Mouse (Mus musculus) T-helper 2 cell (primary cell): ENCODE results near the gene Borcs6.

ENCODE experiments used
- in situ Hi-C: fragments of 300-600 bp; cut with MboI, MseI; formaldehyde crosslinking; loops from one replicate; pipeline ENCODE4 v1.15.1; 2025; ENCODE audit warnings: high pct_unique_total_duplicates

Gene Borcs6

GRCm38 (mm10) chr11:69100639-69101360 is 41.3 kb downstream of the Borcs6 start:
- in situ Hi-C loops: loop anchor here (25.0 kb wide), 1 partner anchor 912 kb away; the partner anchor contains the start of genes Acadvl, Dlg4 and Dvl2

DNA sequence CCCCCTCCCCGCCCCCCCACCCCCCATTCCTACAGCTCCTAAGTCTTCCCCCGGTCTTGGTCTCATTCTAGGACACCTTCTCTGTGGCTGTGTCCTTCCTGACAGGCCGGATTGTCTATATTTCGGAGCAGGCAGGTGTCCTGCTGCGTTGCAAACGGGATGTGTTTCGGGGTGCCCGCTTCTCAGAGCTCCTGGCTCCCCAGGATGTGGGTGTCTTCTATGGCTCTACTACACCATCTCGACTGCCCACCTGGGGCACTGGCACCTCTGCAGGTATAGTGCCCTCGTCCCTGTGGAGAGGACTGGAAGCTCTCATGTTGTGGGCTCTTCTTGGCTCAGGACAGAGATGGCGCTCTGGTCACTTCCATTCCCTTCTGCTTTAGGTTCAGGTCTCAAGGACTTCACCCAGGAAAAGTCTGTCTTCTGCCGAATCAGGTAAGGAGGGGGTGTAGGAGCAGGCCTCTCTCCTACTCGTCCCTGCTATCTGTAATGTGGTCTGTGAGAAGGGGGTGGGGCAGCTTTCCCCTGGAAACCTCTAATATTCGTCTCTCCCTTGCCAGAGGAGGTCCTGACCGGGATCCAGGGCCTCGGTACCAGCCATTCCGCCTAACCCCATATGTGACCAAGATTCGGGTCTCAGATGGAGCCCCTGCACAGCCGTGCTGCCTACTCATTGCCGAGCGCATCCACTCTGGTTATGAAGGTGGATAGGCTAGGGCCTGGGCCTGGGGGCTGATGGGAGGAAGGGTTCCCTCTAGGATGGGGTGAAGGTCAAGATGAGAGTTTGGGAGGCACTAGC is 42.3 kb downstream of the Borcs6 start:
- in situ Hi-C loops: loop anchor here (25.0 kb wide), 1 partner anchor 910 kb away; the partner anchor contains the start of genes Acadvl, Dlg4 and Dvl2

DNA sequence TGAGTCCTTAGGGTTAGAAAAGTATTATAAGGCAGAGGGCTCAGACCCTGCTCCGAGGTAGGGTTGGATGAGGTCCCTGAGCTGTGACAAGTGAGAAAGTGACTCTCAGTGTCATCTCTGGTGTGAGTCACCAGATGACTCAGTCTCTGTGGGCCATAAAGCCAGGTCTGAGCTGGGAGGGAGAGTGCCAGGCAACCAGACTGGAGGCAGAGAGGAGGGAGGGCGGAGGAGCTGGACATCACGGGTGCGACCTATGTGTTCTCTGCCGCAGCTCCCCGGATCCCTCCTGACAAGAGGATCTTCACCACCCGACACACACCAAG is 42.8 kb downstream of the Borcs6 start:
- in situ Hi-C loops: loop anchor here (25.0 kb wide), 1 partner anchor 910 kb away; the partner anchor contains the start of genes Acadvl, Dlg4 and Dvl2

GRCm38 (mm10) chr11:69103121-69103520 is 43.6 kb downstream of the Borcs6 start:
- in situ Hi-C loops: loop anchor here (25.0 kb wide), 1 partner anchor 909 kb away; the partner anchor contains the start of genes Acadvl, Dlg4 and Dvl2

DNA sequence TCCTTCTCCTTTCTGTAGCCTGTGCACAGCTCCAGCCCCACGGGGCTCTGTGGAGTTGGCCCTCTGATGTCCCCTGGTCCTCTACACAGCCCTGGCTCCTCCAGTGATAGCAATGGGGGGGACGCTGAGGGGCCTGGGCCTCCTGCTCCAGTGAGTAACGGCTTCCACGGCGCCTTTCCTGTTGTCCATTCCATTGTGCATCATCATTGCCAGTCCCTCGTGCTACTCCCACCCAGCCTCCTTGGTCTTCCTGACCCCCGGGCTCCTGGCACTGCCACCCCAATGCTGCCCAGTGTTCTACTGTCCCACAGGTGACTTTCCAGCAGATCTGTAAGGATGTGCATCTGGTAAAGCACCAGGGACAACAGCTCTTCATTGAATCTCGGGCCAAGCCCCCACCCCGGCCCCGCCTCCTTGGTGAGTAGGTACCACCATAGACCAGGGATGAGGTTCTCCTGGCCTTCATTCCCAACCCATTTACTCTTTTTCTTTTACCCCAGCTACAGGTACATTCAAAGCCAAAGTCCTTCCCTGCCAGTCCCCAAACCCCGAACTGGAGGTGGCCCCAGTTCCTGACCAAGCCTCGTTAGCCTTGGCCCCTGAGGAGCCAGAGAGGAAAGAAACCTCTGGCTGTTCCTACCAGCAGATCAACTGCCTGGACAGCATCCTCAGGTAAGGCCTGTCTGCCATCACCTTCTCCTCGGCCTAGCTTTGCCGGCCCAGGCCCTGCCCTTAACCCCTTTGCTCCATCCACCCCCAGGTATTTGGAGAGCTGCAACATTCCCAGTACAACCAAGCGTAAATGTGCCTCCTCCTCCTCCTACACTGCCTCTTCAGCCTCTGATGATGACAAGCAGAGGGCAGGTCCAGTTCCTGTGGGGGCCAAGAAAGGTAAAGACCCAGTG is 44.3 kb downstream of the Borcs6 start:
- in situ Hi-C loops: loop anchor here (25.0 kb wide), 1 partner anchor 909 kb away; the partner anchor contains the start of genes Acadvl, Dlg4 and Dvl2

DNA sequence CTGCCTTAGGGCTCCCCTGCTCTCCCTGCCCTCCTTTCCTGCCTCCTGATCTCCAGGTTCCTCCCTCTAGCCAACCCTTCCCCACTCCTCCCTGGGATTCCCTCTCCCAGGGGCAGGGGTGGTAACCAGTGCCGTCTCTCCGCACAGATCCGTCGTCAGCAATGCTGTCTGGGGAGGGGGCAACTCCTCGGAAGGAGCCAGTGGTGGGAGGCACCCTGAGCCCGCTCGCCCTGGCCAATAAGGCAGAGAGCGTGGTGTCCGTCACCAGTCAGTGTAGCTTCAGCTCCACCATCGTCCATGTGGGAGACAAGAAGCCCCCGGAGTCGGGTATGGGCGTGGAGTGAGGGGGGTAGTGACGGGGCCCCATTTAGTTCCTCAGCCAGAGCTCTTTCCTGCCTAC is 45.0 kb downstream of the Borcs6 start:
- in situ Hi-C loops: loop anchor here (25.0 kb wide), 1 partner anchor 908 kb away; the partner anchor contains the start of genes Acadvl, Dlg4 and Dvl2

DNA sequence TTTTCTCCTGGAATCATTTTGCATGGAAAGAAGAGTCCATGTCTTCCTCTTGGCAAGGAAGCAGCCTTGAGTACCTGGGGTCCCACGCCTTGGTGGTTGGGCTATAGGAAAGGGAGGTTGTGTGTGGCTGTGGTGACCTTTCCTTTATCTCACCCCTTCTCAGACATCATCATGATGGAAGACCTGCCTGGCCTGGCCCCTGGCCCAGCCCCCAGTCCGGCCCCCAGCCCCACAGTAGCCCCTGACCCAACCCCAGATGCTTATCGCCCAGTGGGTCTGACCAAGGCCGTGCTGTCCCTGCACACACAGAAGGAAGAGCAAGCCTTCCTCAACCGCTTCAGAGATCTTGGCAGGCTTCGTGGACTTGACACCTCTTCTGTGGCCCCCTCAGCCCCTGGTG is 45.7 kb downstream of the Borcs6 start:
- in situ Hi-C loops: loop anchor here (25.0 kb wide), 1 partner anchor 907 kb away; the partner anchor contains the start of genes Acadvl, Dlg4 and Dvl2

DNA sequence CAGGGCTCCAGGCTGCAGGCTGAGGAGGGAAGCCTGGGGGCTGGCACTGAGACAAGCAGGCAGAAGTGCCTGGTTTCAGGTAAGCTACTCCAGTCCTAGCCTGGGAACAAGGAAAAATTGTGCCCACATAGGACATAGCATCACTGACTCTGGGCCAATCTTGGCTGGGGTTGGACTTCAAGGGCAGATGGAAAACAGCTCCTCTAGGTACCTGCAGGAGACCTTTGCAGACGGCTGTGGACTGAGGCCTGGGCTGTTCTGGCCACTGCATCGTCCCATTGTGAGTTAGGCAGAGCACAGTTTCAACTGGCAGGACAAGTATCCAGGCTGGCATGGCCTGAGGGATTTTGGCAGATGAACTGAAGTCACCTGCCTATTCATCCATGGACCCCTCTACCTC is 46.3 kb downstream of the Borcs6 start:
- in situ Hi-C loops: loop anchor here (25.0 kb wide), 1 partner anchor 907 kb away; the partner anchor contains the start of genes Acadvl, Dlg4 and Dvl2

DNA sequence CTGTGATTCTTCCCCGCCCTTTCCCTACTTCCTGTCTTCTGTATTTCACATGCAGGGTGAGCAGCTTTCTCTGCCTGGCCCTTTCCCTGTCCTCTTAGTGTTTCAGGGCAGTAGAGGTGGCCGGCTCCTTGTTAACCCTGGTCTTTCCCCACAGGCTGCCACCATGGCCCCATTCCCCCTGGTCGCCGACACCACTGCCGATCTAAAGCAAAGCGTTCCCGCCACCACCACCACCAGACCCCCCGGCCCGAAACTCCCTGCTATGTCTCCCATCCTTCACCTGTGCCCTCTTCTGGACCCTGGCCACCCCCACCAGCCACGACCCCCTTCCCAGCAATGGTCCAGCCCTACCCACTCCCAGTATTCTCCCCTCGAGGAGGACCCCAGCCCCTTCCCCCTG is 46.8 kb downstream of the Borcs6 start:
- in situ Hi-C loops: loop anchor here (25.0 kb wide), 1 partner anchor 906 kb away; the partner anchor contains the start of genes Acadvl, Dlg4 and Dvl2

DNA sequence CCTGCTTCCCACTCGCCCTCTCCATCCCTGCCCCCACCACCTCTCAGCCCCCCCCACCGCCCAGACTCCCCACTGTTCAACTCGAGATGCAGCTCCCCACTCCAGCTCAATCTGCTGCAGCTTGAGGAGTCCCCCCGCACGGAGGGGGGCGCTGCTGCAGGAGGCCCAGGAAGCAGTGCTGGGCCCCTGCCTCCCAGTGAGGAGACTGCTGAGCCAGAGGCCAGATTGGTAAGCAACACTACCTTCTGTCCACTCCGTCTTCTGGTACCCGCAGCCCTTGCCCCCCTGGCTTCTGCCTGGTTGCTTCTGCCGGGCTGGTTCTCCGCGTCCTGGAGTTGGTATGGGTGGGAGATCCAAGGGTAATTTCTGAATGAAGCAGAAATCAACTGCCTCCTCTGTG is 47.3 kb downstream of the Borcs6 start:
- in situ Hi-C loops: loop anchor here (25.0 kb wide), 1 partner anchor 905 kb away; the partner anchor contains the start of genes Acadvl, Dlg4 and Dvl2

GRCm38 (mm10) chr11:69107676-69108075 is 48.2 kb downstream of the Borcs6 start:
- in situ Hi-C loops: loop anchor here (25.0 kb wide), 1 partner anchor 905 kb away; the partner anchor contains the start of genes Acadvl, Dlg4 and Dvl2

GRCm38 (mm10) chr11:69108223-69108622 is 48.7 kb downstream of the Borcs6 start:
- in situ Hi-C loops: loop anchor here (25.0 kb wide), 1 partner anchor 904 kb away; the partner anchor contains the start of genes Acadvl, Dlg4 and Dvl2

DNA sequence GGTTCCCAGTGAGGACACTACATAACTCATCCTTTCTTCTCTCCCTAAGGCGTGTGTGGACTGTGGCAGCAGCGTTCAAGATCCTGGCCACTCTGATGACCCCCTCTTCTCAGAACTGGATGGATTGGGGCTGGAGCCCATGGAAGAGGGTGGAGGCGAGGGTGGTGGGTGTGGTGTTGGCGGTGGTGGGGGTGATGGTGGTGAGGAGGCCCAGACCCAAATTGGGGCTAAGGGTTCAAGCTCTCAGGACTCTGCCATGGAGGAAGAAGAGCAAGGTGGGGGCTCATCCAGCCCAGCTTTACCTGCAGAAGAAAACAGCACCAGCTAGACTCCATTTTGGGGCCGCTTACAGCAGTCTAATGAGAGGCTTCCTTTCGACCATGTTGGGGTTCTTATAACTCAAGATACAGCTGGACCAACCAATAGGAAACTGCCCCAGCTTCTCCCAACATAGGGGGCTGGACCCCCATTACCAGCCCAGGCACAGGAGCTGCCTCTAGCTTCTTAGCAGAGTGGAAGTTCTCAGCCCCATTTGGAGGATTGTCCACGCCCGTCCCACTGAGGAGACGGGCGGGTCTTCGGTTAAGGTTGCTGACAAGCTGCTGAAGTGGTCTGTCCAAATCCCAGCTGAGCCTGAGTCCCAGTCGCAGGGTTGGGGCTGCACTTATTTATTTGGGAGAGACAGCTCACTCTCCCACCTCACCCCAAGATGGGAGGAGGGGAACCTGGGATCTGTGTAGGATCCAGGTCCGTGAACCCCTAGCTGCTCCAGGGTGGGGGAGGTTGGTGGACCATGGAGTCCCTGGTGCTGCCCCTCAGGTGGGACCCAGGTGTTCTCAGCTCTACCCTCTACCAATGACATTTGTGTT is 49.7 kb downstream of the Borcs6 start:
- in situ Hi-C loops: loop anchor here (25.0 kb wide), 1 partner anchor 903 kb away; the partner anchor contains the start of genes Acadvl, Dlg4 and Dvl2

DNA sequence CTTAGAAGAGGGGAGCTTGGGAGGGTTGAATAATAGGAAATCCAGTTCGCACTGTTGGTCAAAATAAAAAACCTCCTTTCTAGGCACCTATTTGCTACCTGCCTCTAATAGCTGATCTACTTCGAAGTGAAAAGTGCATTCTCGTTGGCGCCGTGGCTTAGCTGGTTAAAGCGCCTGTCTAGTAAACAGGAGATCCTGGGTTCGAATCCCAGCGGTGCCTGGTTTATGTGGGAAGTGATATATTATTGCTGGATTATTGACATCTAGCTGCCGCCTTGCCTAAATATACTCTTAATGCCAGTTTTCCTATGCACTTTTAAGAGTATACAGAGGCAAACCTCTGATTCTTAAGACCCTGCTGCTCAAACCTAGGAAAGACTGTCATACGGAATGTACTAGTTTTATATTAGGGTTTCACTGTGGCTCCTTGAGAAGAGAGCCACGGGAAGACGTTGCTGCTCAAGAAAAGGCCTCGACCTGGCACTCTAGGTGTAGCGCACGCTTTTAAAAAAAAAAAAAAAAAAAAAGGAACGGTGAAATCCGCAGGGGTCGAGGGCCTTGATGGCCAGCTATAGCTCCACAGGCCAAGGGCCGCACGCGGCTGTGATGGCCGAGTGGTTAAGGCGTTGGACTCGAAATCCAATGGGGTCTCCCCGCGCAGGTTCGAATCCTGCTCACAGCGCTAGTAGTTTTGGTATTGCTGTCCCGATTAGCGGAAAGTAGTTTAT is 51.0 kb downstream of the Borcs6 start:
- in situ Hi-C loops: loop anchor here (25.0 kb wide), 1 partner anchor 902 kb away; the partner anchor contains the start of genes Acadvl, Dlg4 and Dvl2
